Mouse (Mus musculus) CH12.LX (cell line): ENCODE measurements at regions not wholly inside any gene's neighbourhood (a gene's known extent, or its start where the extent isn't known, plus 50 kb on each side); places are given as distances from the start of the nearest gene placed in this dataset.

ENCODE experiments used
- DNase-seq: peaks from one replicate; pipeline ENCODE4 v3.0.0-alpha.2; 2013; ENCODE audit errors: extremely low read depth
- H3K27ac ChIP-seq: 2 replicates; pipeline ENCODE4 v1.5.1; 2012; ENCODE audit warnings: low read depth, mild to moderate bottlenecking, control low read depth, moderate library complexity; ENCODE audit not compliant: insufficient read depth
- H3K27me3 ChIP-seq: replicated peaks from 2 replicates; pipeline ENCODE3; 2012; ENCODE audit warnings: inconsistent platforms
- H3K36me3 ChIP-seq, 2 experiments: replicated peaks in 1 of 2; 2 replicates each; pipeline versions ENCODE3 to v1.6.1; 2012; ENCODE audit warnings: inconsistent platforms in 1 of 2, low read length in 1 of 2, mild to moderate bottlenecking in 1 of 2, mixed read lengths in 1 of 2, moderate library complexity in 1 of 2; ENCODE audit not compliant: control insufficient read depth in 1 of 2, insufficient read depth in 1 of 2
- H3K4me1 ChIP-seq, 2 experiments: 2 replicates each; pipeline ENCODE4 v1.6.1; 2012; ENCODE audit warnings: inconsistent platforms in 1 of 2, moderate library complexity in 1 of 2; ENCODE audit not compliant: insufficient read depth in 2 of 2, control insufficient read depth in 1 of 2
- H3K4me2 ChIP-seq: 2 replicates; pipeline ENCODE4 v1.6.1; 2012; ENCODE audit warnings: low read depth, mild to moderate bottlenecking, control low read depth; ENCODE audit not compliant: poor library complexity, insufficient read depth, severe bottlenecking
- H3K4me3 ChIP-seq, 3 experiments: fragments of 150-350 bp in 1 of 3; sonication (generic) in 1 of 3; replicated peaks in 1 of 3; 2 replicates each; pipeline versions ENCODE3 to v1.5.1; 2011 to 2012; ENCODE audit warnings: low read depth in 2 of 3, low read length in 2 of 3, mild to moderate bottlenecking in 2 of 3, moderate library complexity in 2 of 3, control low read depth in 1 of 3, improper control_type of control experiment in 1 of 3, inconsistent platforms in 1 of 3, mixed read lengths in 1 of 3; ENCODE audit not compliant: poor library complexity in 1 of 3
- H3K79me2 ChIP-seq: replicated peaks from 2 replicates; pipeline ENCODE4 v1.6.1; 2012; ENCODE audit warnings: mild to moderate bottlenecking, moderate library complexity; ENCODE audit not compliant: control insufficient read depth, poor library complexity, insufficient read depth, severe bottlenecking; ENCODE audit errors: extremely low read depth
- H3K9ac ChIP-seq: 2 replicates; pipeline ENCODE4 v1.6.1; 2012; ENCODE audit warnings: low read depth, mild to moderate bottlenecking, control low read depth, moderate library complexity; ENCODE audit not compliant: insufficient read depth
- H3K9me3 ChIP-seq: replicated peaks from 2 replicates; pipeline ENCODE3; 2012; ENCODE audit warnings: low read length, inconsistent platforms, mixed read lengths
- BHLHE40 ChIP-seq: IDR thresholded peaks from 2 replicates; pipeline ENCODE4 v1.6.1; 2011; ENCODE audit warnings: mild to moderate bottlenecking, low read depth, low read length, improper control_type of control experiment
- CHD1 ChIP-seq: IDR thresholded peaks from 2 replicates; pipeline ENCODE4 v1.6.1; 2012; ENCODE audit warnings: low read depth, low read length, improper control_type of control experiment, inconsistent platforms
- CHD2 ChIP-seq: IDR thresholded peaks from 2 replicates; pipeline ENCODE4 v1.6.1; 2011; ENCODE audit warnings: low read length, improper control_type of control experiment
- CTCF ChIP-seq, 2 experiments: IDR thresholded peaks in 1 of 2; conservative IDR thresholded peaks in 1 of 2; 2 replicates each; pipeline ENCODE4 v1.5.1; 2011 to 2012; ENCODE audit warnings: low read depth in 2 of 2, low read length in 2 of 2, improper control_type of control experiment in 1 of 2, inconsistent platforms in 1 of 2, mild to moderate bottlenecking in 1 of 2, moderate library complexity in 1 of 2
- GABPA ChIP-seq: IDR thresholded peaks from 2 replicates; pipeline ENCODE4 v1.6.1; 2012; ENCODE audit warnings: low read depth, low read length, improper control_type of control experiment, inconsistent platforms; ENCODE audit not compliant: insufficient replicate concordance
- HCFC1 ChIP-seq: IDR thresholded peaks from 2 replicates; pipeline ENCODE4 v1.6.1; 2012; ENCODE audit warnings: low read depth, mild to moderate bottlenecking, inconsistent platforms, low read length, improper control_type of control experiment
- JUND ChIP-seq: conservative IDR thresholded peaks from 2 replicates; pipeline ENCODE4 v1.6.1; 2011; ENCODE audit warnings: low read depth, low read length, improper control_type of control experiment
- KAT2A ChIP-seq: IDR thresholded peaks from 2 replicates; pipeline ENCODE4 v1.6.1; 2012; ENCODE audit warnings: low read length, improper control_type of control experiment, inconsistent platforms; ENCODE audit not compliant: insufficient replicate concordance
- MAX ChIP-seq: IDR thresholded peaks from 2 replicates; pipeline ENCODE4 v1.6.1; 2011; ENCODE audit warnings: low read length, improper control_type of control experiment
- MAZ ChIP-seq: IDR thresholded peaks from 2 replicates; pipeline ENCODE4 v1.6.1; 2012; ENCODE audit warnings: low read depth, mild to moderate bottlenecking, inconsistent platforms, low read length, improper control_type of control experiment, moderate library complexity
- MEF2A ChIP-seq: IDR thresholded peaks from 2 replicates; pipeline ENCODE4 v1.6.1; 2014; ENCODE audit warnings: low read depth, mild to moderate bottlenecking, inconsistent platforms, low read length, improper control_type of control experiment, borderline replicate concordance
- MXI1 ChIP-seq: IDR thresholded peaks from 2 replicates; pipeline ENCODE4 v1.6.1; 2011; ENCODE audit warnings: mild to moderate bottlenecking, low read depth, low read length, improper control_type of control experiment
- MYC ChIP-seq: IDR thresholded peaks from 2 replicates; pipeline ENCODE4 v1.6.1; 2011; ENCODE audit warnings: low read depth, mild to moderate bottlenecking, improper control_type of control experiment, low read length
- NRF1 ChIP-seq: IDR thresholded peaks from 2 replicates; pipeline ENCODE4 v1.6.1; 2014; ENCODE audit warnings: low read depth, mild to moderate bottlenecking, inconsistent platforms, low read length, improper control_type of control experiment, moderate library complexity
- POLR2A ChIP-seq: IDR thresholded peaks from 2 replicates; pipeline ENCODE4 v1.6.1; 2011; ENCODE audit warnings: low read depth, mild to moderate bottlenecking, improper control_type of control experiment, low read length
- RAD21 ChIP-seq: IDR thresholded peaks from 2 replicates; pipeline ENCODE4 v1.6.1; 2011; ENCODE audit warnings: low read depth, mild to moderate bottlenecking, low read length, improper control_type of control experiment, moderate library complexity
- SIN3A ChIP-seq: IDR thresholded peaks from 2 replicates; pipeline ENCODE4 v1.6.1; 2012; ENCODE audit warnings: low read length, improper control_type of control experiment, inconsistent platforms
- SMC3 ChIP-seq: IDR thresholded peaks from 2 replicates; pipeline ENCODE4 v1.6.1; 2011; ENCODE audit warnings: low read depth, low read length, improper control_type of control experiment
- TCF12 ChIP-seq: IDR thresholded peaks from 2 replicates; pipeline ENCODE4 v1.6.1; 2014; ENCODE audit warnings: low read depth, mild to moderate bottlenecking, inconsistent platforms, low read length, improper control_type of control experiment
- UBTF ChIP-seq: IDR thresholded peaks from 2 replicates; pipeline ENCODE4 v1.6.1; 2012; ENCODE audit warnings: low read depth, mild to moderate bottlenecking, inconsistent platforms, low read length, improper control_type of control experiment, moderate library complexity
- USF1 ChIP-seq: IDR thresholded peaks from 2 replicates; pipeline ENCODE4 v1.6.1; 2014; ENCODE audit warnings: low read depth, mild to moderate bottlenecking, inconsistent platforms, low read length, improper control_type of control experiment
- ZC3H11A ChIP-seq: IDR thresholded peaks from 2 replicates; pipeline ENCODE4 v1.6.1; 2012; ENCODE audit warnings: low read depth, mild to moderate bottlenecking, inconsistent platforms, low read length, improper control_type of control experiment
- ZNF384 ChIP-seq: IDR thresholded peaks from 2 replicates; pipeline ENCODE4 v1.6.1; 2012; ENCODE audit warnings: low read depth, low read length, improper control_type of control experiment, inconsistent platforms
- dilution Hi-C: fragments of 300-500 bp; cut with MboI; formaldehyde crosslinking; loops from 2 replicates; pipeline ENCODE4 v1.14.3; 2020; ENCODE audit warnings: low sequenced_read_pairs; ENCODE audit not compliant: extremely low pct_unique_long_range_greater_than_20kb, extremely low pct_ligation_motif_present
- in situ Hi-C: fragments of 300-500 bp; cut with MboI; formaldehyde crosslinking; loops from 3 replicates; pipeline ENCODE4 v1.14.3; 2019; ENCODE audit warnings: low sequenced_read_pairs, low pct_ligation_motif_present, low pct_unique_long_range_greater_than_20kb, mixed read lengths

DNA sequence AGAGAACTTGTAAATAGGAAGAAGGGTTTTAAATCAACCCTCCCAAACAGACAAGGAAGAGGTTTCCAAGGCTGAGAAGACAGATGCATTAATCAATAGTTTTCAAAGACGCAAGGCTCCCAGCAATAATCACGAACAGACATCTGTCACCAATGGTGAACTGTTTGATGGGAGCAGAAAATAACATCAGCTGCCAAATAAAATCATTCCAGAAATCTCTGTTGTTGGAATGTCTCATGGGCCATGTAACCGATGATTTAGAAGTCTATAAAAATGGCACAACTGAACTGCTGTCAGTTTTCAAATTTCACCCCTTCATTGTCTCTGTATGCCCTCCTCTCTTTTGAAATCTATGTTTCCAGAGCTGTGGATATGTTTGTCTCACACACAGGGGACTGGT, 152.7 kb downstream of the Ccdc71l start:
- Histone ChIP-seq H3K4me2 (no peak overlapping the region), H3K27me3 (no peaks in the 10 kb centered on the region), H3K4me3 (no peak overlapping the region), H3K4me1 (no peaks in the 10 kb centered on the region), H3K9ac (no peak overlapping the region), H3K27ac (no peak overlapping the region), H3K79me2 (no peaks in the 10 kb centered on the region), H3K9me3 (no peaks in the 10 kb centered on the region), H3K36me3 (no peaks in the 10 kb centered on the region)
- TF ChIP-seq USF1 (no peak), MEF2A (no peak), HCFC1 (no peak), TCF12 (no peak), MXI1 (no peak), CHD1 (no peak), KAT2A (no peak), POLR2A (no peak), ZNF384 (no peak), BHLHE40 (no peak), MAX (no peak), CHD2 (no peak), ZC3H11A (no peak), SIN3A (no peak), MYC (no peak), MAZ (no peak)
- DNase-seq, result no peak
- in situ Hi-C loops, result no loop called here
- dilution Hi-C loops, result no loop called here

DNA sequence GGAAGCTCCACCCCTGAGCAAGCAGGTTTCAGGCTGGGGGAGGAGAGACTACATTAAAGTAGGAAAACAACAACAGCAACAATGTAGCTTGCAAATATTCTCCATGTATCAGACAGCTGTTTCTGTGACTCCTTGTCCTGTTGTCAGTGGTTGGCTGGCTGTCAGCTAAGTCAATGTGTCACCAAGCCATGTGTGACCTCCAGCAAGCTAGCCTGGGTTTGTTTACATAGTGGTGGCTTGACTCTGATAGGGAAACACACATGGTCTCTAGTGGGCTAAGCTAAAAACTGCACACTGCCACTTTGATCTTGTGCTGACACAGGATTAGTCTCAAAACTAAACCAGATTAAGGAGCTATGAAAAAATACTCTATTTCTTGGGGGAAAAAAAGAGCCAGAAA, 155.1 kb downstream of the Ccdc71l start:
- Histone ChIP-seq H3K9ac (no peak overlapping the region), H3K4me1 (no peaks in the 10 kb centered on the region), H3K4me3 (no peak overlapping the region), H3K27me3 (no peaks in the 10 kb centered on the region), H3K27ac (no peak overlapping the region), H3K36me3 (no peaks in the 10 kb centered on the region), H3K79me2 (no peaks in the 10 kb centered on the region), H3K4me2 (no peak overlapping the region), H3K9me3 (no peaks in the 10 kb centered on the region)
- in situ Hi-C loops (no loop called here), dilution Hi-C loops (no loop called here)
- no peak for TF ChIP-seq CTCF (conservative IDR thresholded peaks at IDR 0.05 in 1 of 2, IDR thresholded peaks at IDR 0.05 in 1 of 2; ENCODE audit: low read depth in 2 of 2, low read length in 2 of 2)
- no peak for TF ChIP-seq TCF12
- no peak for TF ChIP-seq JUND
- no peak for TF ChIP-seq SMC3
- TF ChIP-seq GABPA, result no peak
- TF ChIP-seq RAD21, result no peak
- TF ChIP-seq NRF1, result no peak
- no peak for TF ChIP-seq UBTF
- TF ChIP-seq HCFC1, result no peak
- TF ChIP-seq MYC, result no peak
- TF ChIP-seq MAZ, result no peak
- no peak for TF ChIP-seq SIN3A
- DNase-seq, result no peak
